Mouse (Mus musculus) forebrain, embryonic 15.5 days (tissue): ENCODE data around the gene Prss53. TPM values are rescaled to one million over a fixed set of nuclear protein-coding genes. Genes with fewer than 3 reads are reported as not detected.

Experiments used
- ATAC-seq: fragments of 200-750 bp; cut with Nextera tagmentation; replicated peaks from 2 replicates; pipeline ENCODE4 v1.8.0; 2017; ENCODE audit warnings: mild to moderate bottlenecking, moderate TSS enrichment, moderate library complexity
- H3K27ac ChIP-seq: fragments of 300-500 bp; sonication (generic); replicated peaks from 2 replicates; pipeline ENCODE4 v1.5.1; 2015; ENCODE audit warnings: mild to moderate bottlenecking, inconsistent platforms
- H3K27me3 ChIP-seq: fragments of 300-500 bp; sonication (generic); 2 replicates; pipeline ENCODE4 v1.6.1; 2015; ENCODE audit warnings: inconsistent platforms
- H3K36me3 ChIP-seq: fragments of 300-500 bp; sonication (generic); 2 replicates; pipeline ENCODE4 v1.6.1; 2015; ENCODE audit warnings: mild to moderate bottlenecking, inconsistent platforms
- H3K4me1 ChIP-seq: fragments of 300-500 bp; sonication (generic); 2 replicates; pipeline ENCODE4 v1.6.1; 2015; ENCODE audit warnings: inconsistent platforms
- H3K4me2 ChIP-seq: fragments of 300-500 bp; sonication (generic); replicated peaks from 2 replicates; pipeline ENCODE4 v1.6.1; 2015; ENCODE audit warnings: mild to moderate bottlenecking, inconsistent platforms
- H3K4me3 ChIP-seq: fragments of 300-500 bp; sonication (generic); 2 replicates; pipeline ENCODE4 v1.5.1; 2015; ENCODE audit warnings: mild to moderate bottlenecking, inconsistent platforms
- H3K9ac ChIP-seq: fragments of 300-500 bp; sonication (generic); replicated peaks from 2 replicates; pipeline ENCODE4 v1.6.1; 2015; ENCODE audit warnings: mild to moderate bottlenecking, inconsistent platforms
- H3K9me3 ChIP-seq: fragments of 300-500 bp; sonication (generic); 2 replicates; pipeline ENCODE4 v1.6.1; 2016; ENCODE audit warnings: inconsistent platforms
- WGBS: fragments of 180-500 bp; shearing (Covaris S2); methylation state at CpG from one replicate; pipeline ENCODE4 v1.1.7; 2015; ENCODE audit warnings: mixed read lengths; 5-methylcytosine and 5-hydroxymethylcytosine counted together
- polyA plus RNA-seq: library from polyadenylated mRNA; unstranded; fragments of >200 nt; fragmentation: Nextera tagmentation; extraction: Ambion mirVana; gene quantifications from 2 replicates; pipeline ENCODE4 v1.2.1, GENCODE M21; 2015

Prss53 gene
- polyA plus RNA-seq: 0.78 and 0.92 TPM in 2 replicates

GRCm38 (mm10) chr7:127890798-127891197 lies at the start of gene Prss53:
Gene Prss53 (minus strand): TSS chr7:127890970.
- 40% methylated on average over 4 of the region's 4 CpGs for WGBS
- H3K27ac ChIP-seq: no peak within 1 kb of the TSS
- no peak within 1 kb of the TSS for H3K9ac ChIP-seq
- no peak within 1 kb of the TSS for H3K4me3 ChIP-seq
- no peaks in the 10 kb centered on the region for H3K27me3 ChIP-seq
- no peak within 1 kb of the TSS for H3K4me2 ChIP-seq
- H3K36me3 ChIP-seq: peaks cover 56% of the 10 kb centered on the region
- H3K4me1 ChIP-seq: peaks cover 12% of the 10 kb centered on the region
- H3K9me3 ChIP-seq: no peaks in the 10 kb centered on the region
- no peak for ATAC-seq

- Histone ChIP-seq H3K36me3 (no peaks in the 10 kb centered on the region), H3K9me3 (no peaks in the 10 kb centered on the region), H3K4me3 (peak overlapping the region; percentile 77), H3K4me2 (peak overlapping the region; percentile 96), H3K9ac (peak overlapping the region; percentile 89), H3K27ac (0 out of 2 replicates have a peak overlapping the region, but pooled peaks have one; percentile 84), H3K27me3 (no peaks in the 10 kb centered on the region), H3K4me1 (peaks cover 16% of the 10 kb centered on the region)
- 57% methylated on average over 18 of the region's 18 CpGs for WGBS
- no peak for ATAC-seq
Observed at GRCm38 (mm10) chr7:127936216-127936884, 45.6 kb upstream of the Prss53 start.

GRCm38 (mm10) chr7:127935748-127936159 lies 45.0 kb upstream of the Prss53 start:
- peak overlapping the region; percentile 77 for H3K4me3 ChIP-seq
- under 1% methylated on average over 38 of the region's 38 CpGs for WGBS
- H3K9ac ChIP-seq: peak overlapping the region; percentile 89
- ATAC-seq: peak; percentile 60
- no peaks in the 10 kb centered on the region for H3K27me3 ChIP-seq
- H3K36me3 ChIP-seq: no peaks in the 10 kb centered on the region
- no peaks in the 10 kb centered on the region for H3K9me3 ChIP-seq
- peaks cover 16% of the 10 kb centered on the region for H3K4me1 ChIP-seq
- H3K27ac ChIP-seq: peak overlapping the region; percentile 84
- peak overlapping the region; percentile 96 for H3K4me2 ChIP-seq

- H3K27ac ChIP-seq: peak overlapping the region; percentile 84
- peak overlapping the region; percentile 89 for H3K9ac ChIP-seq
- WGBS: 6% methylated on average over 31 of the region's 32 CpGs
- H3K4me1 ChIP-seq: peaks cover 16% of the 10 kb centered on the region
- H3K27me3 ChIP-seq: peaks cover 3% of the 10 kb centered on the region
- ATAC-seq: peak; percentile 97
- no peaks in the 10 kb centered on the region for H3K9me3 ChIP-seq
- peak overlapping the region; percentile 77 for H3K4me3 ChIP-seq
- peak overlapping the region; percentile 96 for H3K4me2 ChIP-seq
- H3K36me3 ChIP-seq: no peaks in the 10 kb centered on the region
Observed at GRCm38 (mm10) chr7:127935028-127935722, 44.4 kb upstream of the Prss53 start.

- Histone ChIP-seq H3K36me3 (no peaks in the 10 kb centered on the region), H3K4me1 (peaks cover 16% of the 10 kb centered on the region), H3K27me3 (peaks cover 9% of the 10 kb centered on the region), H3K27ac (no peak overlapping the region), H3K9me3 (no peaks in the 10 kb centered on the region), H3K4me3 (no peak overlapping the region), H3K9ac (no peak overlapping the region), H3K4me2 (no peak overlapping the region)
- WGBS: 86% methylated on average over 5 of the region's 5 CpGs
- ATAC-seq: no peak
Observed at GRCm38 (mm10) chr7:127934075-127934474, 43.3 kb upstream of the Prss53 start.

- H3K27me3 ChIP-seq: peaks cover 20% of the 10 kb centered on the region
- H3K9me3 ChIP-seq: no peaks in the 10 kb centered on the region
- 18% methylated on average over 13 of the region's 13 CpGs for WGBS
- no peak overlapping the region for H3K4me2 ChIP-seq
- H3K27ac ChIP-seq: no peak overlapping the region
- peaks cover 16% of the 10 kb centered on the region for H3K4me1 ChIP-seq
- no peak overlapping the region for H3K9ac ChIP-seq
- H3K36me3 ChIP-seq: no peaks in the 10 kb centered on the region
- no peak for ATAC-seq
- H3K4me3 ChIP-seq: no peak overlapping the region
Observed at GRCm38 (mm10) chr7:127932273-127933031, 41.7 kb upstream of the Prss53 start.

- Histone ChIP-seq H3K4me2 (no peak overlapping the region), H3K27ac (no peak overlapping the region)
- WGBS: 30% methylated on average over 13 of the region's 13 CpGs
Observed at GRCm38 (mm10) chr7:127931351-127932135, 40.8 kb upstream of the Prss53 start.

GRCm38 (mm10) chr7:127930636-127931035 lies 39.9 kb upstream of the Prss53 start:
- no peaks in the 10 kb centered on the region for H3K9me3 ChIP-seq
- H3K27ac ChIP-seq: no peak overlapping the region
- no peak overlapping the region for H3K9ac ChIP-seq
- ATAC-seq: no peak
- WGBS: 69% methylated on average over 5 of the region's 5 CpGs
- peaks cover 9% of the 10 kb centered on the region for H3K36me3 ChIP-seq
- no peak overlapping the region for H3K4me3 ChIP-seq
- H3K4me2 ChIP-seq: no peak overlapping the region
- peaks cover 7% of the 10 kb centered on the region for H3K4me1 ChIP-seq
- peaks cover 20% of the 10 kb centered on the region for H3K27me3 ChIP-seq

More at GRCm38 (mm10) chr7:127931351-127932135, 40.8 kb upstream of the Prss53 start:
- Histone ChIP-seq H3K4me3 (no peak overlapping the region), H3K36me3 (peaks cover 2% of the 10 kb centered on the region; the same call in 1 of the 2 replicates), H3K4me1 (peaks cover 16% of the 10 kb centered on the region), H3K27me3 (peaks cover 20% of the 10 kb centered on the region), H3K9me3 (no peaks in the 10 kb centered on the region), H3K9ac (no peak overlapping the region)
- no peak for ATAC-seq

- WGBS: 17% methylated on average over 4 of the region's 6 CpGs
- Histone ChIP-seq H3K9me3 (no peaks in the 10 kb centered on the region), H3K9ac (no peak within 1 kb of the TSS), H3K4me1 (peaks cover 5% of the 10 kb centered on the region), H3K27me3 (peaks cover 20% of the 10 kb centered on the region), H3K4me2 (no peak within 1 kb of the TSS), H3K4me3 (no peak within 1 kb of the TSS), H3K36me3 (peaks cover 14% of the 10 kb centered on the region), H3K27ac (no peak within 1 kb of the TSS)
- no peak for ATAC-seq
Observed at GRCm38 (mm10) chr7:127929923-127930322, 39.2 kb upstream of the Prss53 start, which contains the start of gene Prss8. Gene Prss8 (minus strand): TSS chr7:127930104.

- Histone ChIP-seq H3K4me1 (no peaks in the 10 kb centered on the region), H3K4me3 (no peak overlapping the region), H3K36me3 (peaks cover 23% of the 10 kb centered on the region), H3K9ac (no peak overlapping the region), H3K9me3 (no peaks in the 10 kb centered on the region), H3K27me3 (peaks cover 20% of the 10 kb centered on the region), H3K27ac (no peak overlapping the region), H3K4me2 (no peak overlapping the region)
- ATAC-seq: no peak
- WGBS: 57% methylated on average over 5 of the region's 5 CpGs
Observed at GRCm38 (mm10) chr7:127928596-127928995, 37.8 kb upstream of the Prss53 start.

- peaks cover 20% of the 10 kb centered on the region for H3K27me3 ChIP-seq
- H3K9me3 ChIP-seq: no peaks in the 10 kb centered on the region
- H3K27ac ChIP-seq: no peak overlapping the region
- ATAC-seq: no peak
- peaks cover 30% of the 10 kb centered on the region for H3K36me3 ChIP-seq
- H3K4me3 ChIP-seq: no peak overlapping the region
- H3K9ac ChIP-seq: no peak overlapping the region
- WGBS: 83% methylated on average over 11 of the region's 11 CpGs
- no peak overlapping the region for H3K4me2 ChIP-seq
- no peaks in the 10 kb centered on the region for H3K4me1 ChIP-seq
Observed at GRCm38 (mm10) chr7:127927726-127928125, 37.0 kb upstream of the Prss53 start.
